Mouse (Mus musculus) layer of hippocampus, adult 6 months (tissue): ENCODE measurements around the gene Ilf2. TPM values are rescaled to one million over a fixed set of nuclear protein-coding genes. Genes with fewer than 3 reads are reported as not detected.

Experiments
- long read RNA-seq, 2 experiments: library from polyadenylated mRNA; unstranded; transcript quantifications; one replicate each; pipeline ENCODE4 v2.0.0; 2019 to 2020
- polyA plus RNA-seq: library from polyadenylated mRNA; unstranded; fragments of <200 nt; fragmentation: Nextera tagmentation; gene quantifications from 2 replicates; pipeline ENCODE4 v1.2.3, GENCODE M21; 2021

Gene Ilf2
- 70.1 and 73.7 TPM in 2 replicates for polyA plus RNA-seq
- long read RNA-seq, experiment 1, transcript Ilf2-201 (14 exons, 2,027 nt) = major isoform, 146 of 163 reads
- long read RNA-seq, experiment 1, partial matches to known transcripts = 13 of 163 reads
- long read RNA-seq, experiment 1, other reads (novel, unspliced or antisense) = 2 of 163 reads
- long read RNA-seq, experiment 2, transcript Ilf2-201 (14 exons, 2,027 nt) = major isoform, 355 of 368 reads
- long read RNA-seq, experiment 2, partial matches to known transcripts = 6 of 368 reads
- long read RNA-seq, experiment 2, other reads (novel, unspliced or antisense) = 6 of 368 reads

GRCm38 (mm10) chr3:90475831-90476611 lies at the start of gene Ilf2:
Gene Ilf2, plus strand, starts transcription at chr3:90476126.

GRCm38 (mm10) chr3:90433381-90434020 lies 42.4 kb upstream of the Ilf2 start, which contains the start of gene Ints3:
Gene Ints3, minus strand, starts transcription at chr3:90433622.

GRCm38 (mm10) chr3:90465686-90466310 lies 10.1 kb upstream of the Ilf2 start, which contains the start of gene Npr1:
Gene Npr1, minus strand, starts transcription at chr3:90465866.

GRCm38 (mm10) chr3:90490696-90491256 lies 14.8 kb downstream of the Ilf2 start, which contains the start of gene Snapin:
Gene Snapin, minus strand, starts transcription at chr3:90491033.

GRCm38 (mm10) chr3:90508950-90509746 lies 33.2 kb downstream of the Ilf2 start, which contains the start of gene Chtop:
Gene Chtop, minus strand, starts transcription at chr3:90509498.

GRCm38 (mm10) chr3:90513796-90514590 lies 38.1 kb downstream of the Ilf2 start, which contains the start of the genes S100a1 and S100a13:
Gene S100a1, minus strand, starts transcription at chr3:90514392.
Gene S100a13, plus strand, starts transcription at chr3:90514435.

GRCm38 (mm10) chr3:90526580-90526979 lies 50.7 kb downstream of the Ilf2 start, which contains the start of gene S100a14:
Gene S100a14, plus strand, starts transcription at chr3:90526856.

GRCm38 (mm10) chr3:90537141-90537904 lies 61.4 kb downstream of the Ilf2 start, which contains the start of gene S100a16:
Gene S100a16, plus strand, starts transcription at chr3:90537254.

Other genes with a start within 250 kb of the Ilf2 start
- 86.0 and 94.4 TPM in 2 replicates for gene Jtb, start 244.5 kb upstream of the Ilf2 start, polyA plus RNA-seq
- gene Creb3l4, start 232.6 kb upstream of the Ilf2 start, polyA plus RNA-seq = 0.39 and 0.41 TPM in 2 replicates
- gene Slc39a1, start 228.0 kb upstream of the Ilf2 start, polyA plus RNA-seq = 89.8 and 134 TPM in 2 replicates
- gene Crtc2, start 222.0 kb upstream of the Ilf2 start, polyA plus RNA-seq = 12.7 and 14.4 TPM in 2 replicates
- gene Dennd4b, start 210.9 kb upstream of the Ilf2 start, polyA plus RNA-seq = 6.4 and 6.6 TPM in 2 replicates
- gene Gatad2b, start 182.9 kb upstream of the Ilf2 start, polyA plus RNA-seq = 14.5 and 17.0 TPM in 2 replicates
- gene Slc27a3, start 86.2 kb upstream of the Ilf2 start, polyA plus RNA-seq = 3.6 TPM in 2 replicates
- 12.0 and 12.8 TPM in 2 replicates for gene Ints3, start 42.5 kb upstream of the Ilf2 start, polyA plus RNA-seq
- gene Npr1, start 10.3 kb upstream of the Ilf2 start, polyA plus RNA-seq = 0.78 and 0.92 TPM in 2 replicates
- gene Snapin, start 14.9 kb downstream of the Ilf2 start, polyA plus RNA-seq = 91.8 and 96.6 TPM in 2 replicates
- gene Chtop, start 33.4 kb downstream of the Ilf2 start, polyA plus RNA-seq = 86.8 and 92.3 TPM in 2 replicates
- gene S100a1, start 38.3 kb downstream of the Ilf2 start, polyA plus RNA-seq = 287 and 351 TPM in 2 replicates
- 174 and 206 TPM in 2 replicates for gene S100a13, start 38.3 kb downstream of the Ilf2 start, polyA plus RNA-seq
- 0.15 TPM in 1 of 2 replicates, not detected in the other for gene S100a14, start 50.7 kb downstream of the Ilf2 start, polyA plus RNA-seq
- gene S100a16, start 61.1 kb downstream of the Ilf2 start, polyA plus RNA-seq = 198 and 207 TPM in 2 replicates
- 0.58 and 1.2 TPM in 2 replicates for gene S100a3, start 84.5 kb downstream of the Ilf2 start, polyA plus RNA-seq
- gene S100a2, start 114.1 kb downstream of the Ilf2 start, polyA plus RNA-seq = not detected in 2 replicates
- gene Gm42674, start 125.8 kb downstream of the Ilf2 start, polyA plus RNA-seq = not detected in 2 replicates
- gene S100a4, start 127.6 kb downstream of the Ilf2 start, polyA plus RNA-seq = 5.3 and 5.8 TPM in 2 replicates
- not detected in 2 replicates for gene S100a5, start 132.4 kb downstream of the Ilf2 start, polyA plus RNA-seq
- 46.6 and 59.7 TPM in 2 replicates for gene S100a6, start 136.8 kb downstream of the Ilf2 start, polyA plus RNA-seq
- 0.10 TPM in 1 of 2 replicates, not detected in the other for gene S100a7a, start 177.9 kb downstream of the Ilf2 start, polyA plus RNA-seq
- 0.62 and 0.70 TPM in 2 replicates for gene S100a8, start 192.9 kb downstream of the Ilf2 start, polyA plus RNA-seq
- gene S100a9, start 219.6 kb downstream of the Ilf2 start, polyA plus RNA-seq = not detected in 2 replicates